Mouse (Mus musculus): ENCODE results near the gene Cst6. TPM values are rescaled to one million over a fixed set of nuclear protein-coding genes. Genes with fewer than 3 reads are reported as not detected.

Gene Cst6
- polyA plus RNA-seq (2012; rRNA removed): 4.0 and 5.6 TPM in 2 replicates

DNA sequence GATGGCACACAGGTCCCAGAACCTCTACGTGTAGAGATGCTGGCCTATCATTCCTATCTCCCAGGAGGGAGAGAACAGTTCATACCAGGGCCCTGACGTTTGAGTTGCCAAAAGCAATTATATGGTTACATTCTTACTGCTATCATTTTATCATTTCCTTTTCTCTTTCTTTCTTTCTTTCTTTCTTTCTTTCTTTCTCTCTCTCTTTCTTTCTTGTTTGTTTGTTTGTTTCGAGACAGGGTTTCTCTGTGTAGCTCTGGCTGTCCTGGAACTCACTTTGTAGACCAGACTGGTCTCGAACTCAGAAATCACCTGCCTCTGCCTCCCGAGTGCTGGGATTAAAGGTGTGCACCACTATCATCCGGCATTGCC, at the start of gene Cst6:
Gene Cst6 (minus strand): TSS at position 73 of the 372 bp plus-strand sequence.

DNA sequence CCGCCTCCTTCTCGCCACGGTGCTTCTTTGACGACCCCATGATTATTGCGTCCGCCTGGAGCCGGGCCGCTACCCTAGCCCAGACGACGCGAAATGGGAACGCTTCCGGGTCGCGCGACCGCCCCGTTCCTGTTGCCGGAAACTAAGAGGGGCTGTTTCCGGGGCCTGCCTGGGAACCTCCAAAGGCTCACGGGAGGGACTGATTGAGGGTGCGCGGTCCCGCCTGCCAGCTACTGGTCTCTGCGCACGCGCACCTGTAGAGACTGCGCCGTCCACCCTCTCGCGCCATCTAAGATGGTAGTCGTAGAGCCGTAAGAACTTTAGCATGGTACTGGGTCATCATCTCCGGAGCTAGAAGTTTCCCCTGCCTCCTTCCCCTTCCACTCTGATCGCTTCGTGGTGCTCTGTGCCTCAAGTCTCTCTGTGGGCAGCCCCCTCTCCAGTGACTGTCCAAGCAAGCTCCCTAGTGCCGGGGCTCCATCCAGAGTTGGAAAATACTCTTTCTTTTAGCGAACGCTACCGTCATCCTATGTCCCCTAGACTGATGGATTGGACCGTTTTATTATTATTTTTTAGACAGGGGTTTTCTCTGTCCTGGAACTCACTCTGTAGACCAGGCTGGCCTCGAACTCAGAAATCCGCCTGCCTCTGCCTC, 39.3 kb upstream of the Cst6 start, which contains the start of gene Sart1:
Gene Sart1 (minus strand): TSS at position 116 of the 655 bp plus-strand sequence.

DNA sequence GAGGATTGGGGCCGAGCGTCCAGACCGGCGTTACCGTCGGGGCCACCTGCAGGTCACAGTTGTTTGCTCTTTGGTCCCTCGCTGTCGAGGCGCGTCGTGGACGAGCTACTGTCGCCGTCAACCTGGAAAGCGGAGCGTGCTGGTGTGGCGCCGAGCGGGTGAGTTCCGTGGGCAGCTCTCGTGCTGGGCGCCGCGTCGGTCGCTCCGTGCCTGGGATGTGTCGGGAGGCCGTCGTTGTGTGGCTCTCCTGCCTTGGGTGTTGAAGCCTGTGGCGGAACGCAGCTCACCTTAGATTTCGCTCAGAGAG, 17.6 kb upstream of the Cst6 start, which contains the start of gene Banf1:
Gene Banf1 (minus strand): TSS at position 116 of the 307 bp plus-strand sequence.

DNA sequence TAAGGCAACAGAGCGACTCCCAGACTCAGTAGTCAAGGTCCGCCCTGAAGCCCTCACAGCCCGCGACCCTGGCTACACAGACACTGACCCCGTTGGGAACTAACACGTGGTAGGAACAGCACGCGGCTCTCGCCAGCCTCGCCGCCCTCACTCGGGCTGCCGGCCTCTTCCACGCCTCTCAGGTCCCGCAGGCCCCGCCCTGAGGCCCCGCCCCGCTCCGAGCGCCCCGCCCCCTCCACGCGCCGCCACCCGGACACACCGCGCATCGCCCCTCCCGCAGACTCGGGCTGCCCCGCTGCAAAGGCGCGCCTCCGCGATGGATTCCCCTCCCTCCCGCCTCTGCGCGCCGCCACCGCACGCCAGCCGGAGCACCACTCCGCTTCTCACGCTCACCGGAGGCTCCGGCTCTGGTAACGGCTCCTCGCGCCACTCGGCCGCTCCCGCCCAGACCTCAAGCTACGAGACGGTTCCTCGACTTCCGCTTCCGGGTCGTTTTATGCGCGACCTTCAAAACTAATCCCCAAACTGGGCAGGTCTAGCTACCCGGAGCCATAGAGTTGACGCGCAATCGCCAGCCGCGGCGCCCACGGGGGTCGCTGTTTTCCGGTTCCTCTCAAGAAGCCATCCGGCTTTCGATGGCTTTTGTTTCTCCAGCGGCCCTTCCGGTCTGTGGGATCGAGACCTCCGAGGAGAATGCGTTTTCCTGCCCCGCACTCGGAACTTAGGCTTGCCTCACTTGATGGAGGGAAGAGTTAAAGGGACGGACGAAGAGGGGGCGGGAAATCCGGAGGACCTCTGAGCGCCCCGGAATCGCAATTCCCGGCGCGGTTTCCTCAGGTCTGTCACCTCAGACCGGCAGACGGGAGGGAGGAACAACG, 17.0 kb upstream of the Cst6 start, which contains the start of gene Eif1ad:
Gene Eif1ad (plus strand): TSS at position 567 of the 878 bp plus-strand sequence.

DNA sequence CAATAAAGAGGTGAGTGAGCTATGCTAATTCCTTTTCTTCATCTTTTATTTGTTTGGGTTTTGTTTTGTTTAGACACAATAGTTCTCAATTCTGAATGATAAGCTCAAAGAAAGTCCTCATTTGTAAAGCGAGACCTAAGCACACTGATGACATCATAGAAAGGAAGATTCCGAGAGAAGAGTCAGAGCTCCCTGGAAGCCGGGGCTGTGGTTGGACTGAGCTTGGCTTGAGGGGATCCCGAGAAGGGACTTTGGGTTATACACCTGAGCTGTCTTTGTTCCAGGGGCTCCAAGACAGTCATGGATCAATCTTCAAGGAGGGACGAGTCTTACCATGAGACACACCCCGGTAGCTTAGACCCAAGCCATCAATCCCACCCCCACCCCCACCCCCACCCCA, 13.9 kb downstream of the Cst6 start, which contains the start of gene Catsper1:
Gene Catsper1 (plus strand): TSS at position 301 of the 400 bp plus-strand sequence.

DNA sequence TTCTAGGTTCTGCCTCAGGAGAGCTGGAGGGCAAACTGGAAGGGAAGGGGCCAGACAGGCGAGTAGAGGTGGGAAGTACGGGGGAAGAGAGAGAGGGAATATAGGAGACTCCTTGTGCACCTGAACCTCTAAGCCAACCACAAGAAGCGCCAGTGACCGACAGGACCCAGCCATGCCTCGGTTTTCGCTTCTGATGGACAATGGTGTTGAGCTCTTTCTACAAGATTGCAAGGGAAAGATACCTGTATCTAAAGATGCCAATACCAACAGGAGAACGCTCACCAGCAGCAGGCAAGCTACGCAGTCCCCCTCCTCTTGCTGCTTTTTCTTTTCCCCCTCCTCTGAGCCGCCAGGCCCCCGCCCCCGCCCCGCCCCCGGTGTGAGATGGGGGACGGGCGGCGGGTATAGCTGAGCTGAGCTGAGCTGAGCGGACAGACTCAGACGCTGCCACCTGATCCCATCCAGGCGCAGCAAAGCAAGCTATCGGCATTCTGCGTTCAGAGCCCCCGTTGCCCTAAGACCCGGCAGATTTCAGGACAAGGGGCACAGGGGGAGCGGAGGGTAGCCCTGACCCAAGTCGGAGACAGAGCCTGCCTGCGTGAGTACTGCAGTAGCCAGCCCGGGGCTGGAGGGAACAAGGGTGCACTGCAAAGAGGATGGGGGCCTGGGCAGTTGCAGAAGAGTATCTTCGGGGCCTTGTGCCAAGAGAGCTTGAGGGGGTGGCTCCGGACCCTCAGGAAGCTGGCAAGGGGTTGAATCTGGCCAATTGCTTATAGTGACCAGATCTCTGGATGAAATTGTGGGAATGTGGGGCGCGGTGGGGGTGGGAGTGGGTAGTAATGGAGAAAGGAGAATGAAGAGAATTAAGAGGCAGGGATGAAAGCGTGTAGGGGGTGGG, 51.2 kb downstream of the Cst6 start, which contains the start of gene Gal3st3:
Gene Gal3st3 (plus strand): TSS at position 429 of the 898 bp plus-strand sequence.

DNA sequence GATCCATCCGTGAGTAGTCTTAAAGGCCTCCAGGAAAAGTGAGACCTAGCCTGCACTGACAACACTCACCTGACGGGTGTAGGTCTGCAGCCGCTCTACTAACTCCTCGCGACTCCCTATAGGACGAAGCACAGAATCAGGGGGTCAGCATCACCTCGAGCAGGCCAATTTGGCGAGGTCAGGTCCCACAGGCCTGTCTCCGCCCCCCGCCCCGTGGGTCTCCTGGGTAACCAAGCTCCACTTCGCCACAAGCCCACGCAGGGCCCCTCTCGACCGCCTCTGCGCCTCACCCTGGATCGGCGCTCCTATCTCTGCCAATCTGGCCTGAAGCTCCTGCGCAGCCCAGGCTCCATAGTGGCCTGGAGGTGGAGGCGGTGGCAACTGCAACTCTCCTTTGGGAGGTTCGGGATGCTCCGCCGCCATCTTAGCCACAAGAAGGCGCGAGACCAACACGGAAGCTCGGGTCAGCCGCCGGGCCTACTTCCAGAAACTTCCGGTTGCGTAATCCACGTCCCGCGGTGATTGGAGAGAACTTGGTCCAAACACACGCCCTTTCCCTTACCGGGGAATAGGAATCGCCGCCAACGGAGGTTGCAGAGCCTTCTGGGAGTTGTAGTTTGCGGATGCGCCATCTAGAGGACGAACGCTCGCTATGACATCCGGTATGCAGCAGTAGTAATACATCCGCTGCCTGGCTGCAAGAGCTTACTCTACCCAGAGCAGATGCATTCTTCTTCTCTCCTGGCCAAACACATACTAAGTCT, 54.2 kb downstream of the Cst6 start, which contains the start of gene Sf3b2:
Gene Sf3b2 (minus strand): TSS at position 484 of the 764 bp plus-strand sequence.

Other genes starting within 250 kb of the Cst6 start
- 152 and 160 TPM in 2 replicates for gene Rab1b, start 242.5 kb downstream of the Cst6 start, polyA plus RNA-seq (2012; rRNA removed)
- 104 and 108 TPM in 2 replicates for gene Klc2, start 231.0 kb downstream of the Cst6 start, polyA plus RNA-seq (2012; rRNA removed)
- 50.6 and 57.1 TPM in 2 replicates for gene Pacs1, start 76.5 kb downstream of the Cst6 start, polyA plus RNA-seq (2012; rRNA removed)
- 142 and 151 TPM in 2 replicates for gene Sf3b2, start 54.1 kb downstream of the Cst6 start, polyA plus RNA-seq (2012; rRNA removed)
- gene Gal3st3, start 51.2 kb downstream of the Cst6 start, polyA plus RNA-seq (2012; rRNA removed): 38.8 and 47.3 TPM in 2 replicates
- gene Catsper1, start 13.8 kb downstream of the Cst6 start, polyA plus RNA-seq (2012; rRNA removed): not detected in 2 replicates
- 28.7 and 30.5 TPM in 2 replicates for gene Eif1ad, start 17.2 kb upstream of the Cst6 start, polyA plus RNA-seq (2012; rRNA removed)
- gene Banf1, start 17.6 kb upstream of the Cst6 start, polyA plus RNA-seq (2012; rRNA removed): 233 and 237 TPM in 2 replicates
- 49.1 and 51.8 TPM in 2 replicates for gene Sart1, start 39.1 kb upstream of the Cst6 start, polyA plus RNA-seq (2012; rRNA removed)
- not detected in 2 replicates for gene Tsga10ip, start 53.0 kb upstream of the Cst6 start, polyA plus RNA-seq (2012; rRNA removed)
- 280 and 282 TPM in 2 replicates for gene Drap1, start 75.4 kb upstream of the Cst6 start, polyA plus RNA-seq (2012; rRNA removed)
- 73.3 and 80.7 TPM in 2 replicates for gene AI837181, start 75.6 kb upstream of the Cst6 start, polyA plus RNA-seq (2012; rRNA removed)
- gene Fosl1, start 98.0 kb upstream of the Cst6 start, polyA plus RNA-seq (2012; rRNA removed): 0.04 and 0.43 TPM in 2 replicates
- 13.9 and 14.0 TPM in 2 replicates for gene Ccdc85b, start 108.3 kb upstream of the Cst6 start, polyA plus RNA-seq (2012; rRNA removed)
- gene Fibp, start 111.0 kb upstream of the Cst6 start, polyA plus RNA-seq (2012; rRNA removed): 180 and 186 TPM in 2 replicates
- 1.4 and 2.1 TPM in 2 replicates for gene Ctsw, start 118.9 kb upstream of the Cst6 start, polyA plus RNA-seq (2012; rRNA removed)
- gene Efemp2, start 124.4 kb upstream of the Cst6 start, polyA plus RNA-seq (2012; rRNA removed): 44.4 and 44.9 TPM in 2 replicates
- 58.1 and 60.9 TPM in 2 replicates for gene Mus81, start 138.8 kb upstream of the Cst6 start, polyA plus RNA-seq (2012; rRNA removed)
- gene Cfl1, start 140.9 kb upstream of the Cst6 start, polyA plus RNA-seq (2012; rRNA removed): 1,742 and 1,884 TPM in 2 replicates
- gene 1700020D05Rik, start 154.2 kb upstream of the Cst6 start, polyA plus RNA-seq (2012; rRNA removed): 3.7 and 4.2 TPM in 2 replicates
- gene Snx32, start 161.0 kb upstream of the Cst6 start, polyA plus RNA-seq (2012; rRNA removed): 123 and 125 TPM in 2 replicates
- gene Ovol1, start 211.1 kb upstream of the Cst6 start, polyA plus RNA-seq (2012; rRNA removed): 0.08 and 0.28 TPM in 2 replicates
- 2.4 and 3.0 TPM in 2 replicates for gene Ap5b1, start 218.5 kb upstream of the Cst6 start, polyA plus RNA-seq (2012; rRNA removed)